Mouse (Mus musculus) left cerebral cortex, postnatal 36 days (tissue): ENCODE measurements around the gene Wfdc1. TPM values are rescaled to one million over a fixed set of nuclear protein-coding genes. Genes with fewer than 3 reads are reported as not detected.

ENCODE experiments used
- DNase-seq, 2 experiments: peaks; one replicate each; pipeline ENCODE4 v3.0.0; 2021 to 2022; ENCODE audit warnings: low spot score in 2 of 2, mixed read lengths in 1 of 2
- intact Hi-C: fragments of 180-260 bp; cut with DNase I; formaldehyde crosslinking; loops from one replicate; pipeline ENCODE4 v1.15.1; 2025
- total RNA-seq, 2 experiments: library from RNA; stranded (reverse); gene quantifications; 2 replicates each; pipeline ENCODE4 v1.2.3; 2021

Gene Wfdc1
- total RNA-seq, 2 experiments from 2014 or later, result 7.3 to 10.7 TPM

GRCm38 (mm10) chr8:119637381-119637780 lies 28.8 kb upstream of the Wfdc1 start:
- intact Hi-C loops, result no loop called here
- no peak for DNase-seq

DNA sequence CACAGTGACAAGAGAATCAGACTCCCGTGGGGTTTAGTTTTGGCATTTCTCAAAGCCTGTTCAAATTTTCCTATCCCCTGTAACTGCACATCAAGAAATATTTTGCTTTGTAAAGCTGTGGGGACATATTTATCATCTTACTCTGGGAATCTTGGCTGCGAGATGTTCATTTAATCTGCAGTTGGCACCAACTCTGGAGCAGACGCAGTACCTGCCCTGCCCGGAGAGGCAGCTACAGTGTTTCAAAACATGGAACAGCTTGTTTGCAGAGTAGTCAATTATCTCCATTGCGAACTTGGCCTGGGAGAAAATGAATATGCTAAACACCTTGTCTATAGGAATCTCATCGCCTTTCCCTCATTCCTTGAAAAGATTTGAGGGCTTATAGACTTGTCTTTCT lies 27.9 kb upstream of the Wfdc1 start:
- intact Hi-C loops, result no loop called here
- no peak for DNase-seq

GRCm38 (mm10) chr8:119639798-119640197 lies 26.4 kb upstream of the Wfdc1 start:
- intact Hi-C loops, result no loop called here
- DNase-seq, result no peak

DNA sequence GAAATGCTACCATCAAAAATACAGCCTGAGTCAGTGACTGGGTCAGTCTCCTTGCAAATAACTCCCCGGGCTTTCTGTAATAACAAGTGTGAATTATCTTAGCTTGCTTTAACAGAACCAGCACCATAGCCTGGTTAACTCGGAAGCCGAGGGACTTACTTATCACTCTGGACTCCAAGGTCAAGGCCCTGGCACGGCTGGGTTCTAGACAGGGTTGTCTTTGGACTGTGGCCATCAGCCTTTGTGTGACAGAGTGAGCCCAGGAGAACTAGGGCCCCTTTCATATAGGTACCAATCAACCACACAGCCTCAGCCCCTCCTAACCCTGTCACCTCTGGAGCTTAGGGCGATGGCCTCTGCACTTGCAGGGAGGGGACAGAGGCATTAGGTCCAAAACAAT lies 25.1 kb upstream of the Wfdc1 start:
- no peak for DNase-seq
- intact Hi-C loops, result no loop called here

- intact Hi-C loops, result no loop called here
- DNase-seq, result no peak
These were observed 23.2 kb upstream of the Wfdc1 start for GRCm38 (mm10) chr8:119642960-119643359.

GRCm38 (mm10) chr8:119644429-119644960 lies 21.7 kb upstream of the Wfdc1 start:
- intact Hi-C loops, result no loop called here
- DNase-seq, result no peak

- no peak for DNase-seq
- intact Hi-C loops, result no loop called here
These were observed 21.1 kb upstream of the Wfdc1 start for GRCm38 (mm10) chr8:119644981-119645597.

GRCm38 (mm10) chr8:119646197-119646596 lies 20.0 kb upstream of the Wfdc1 start:
- DNase-seq, result no peak
- intact Hi-C loops, result no loop called here

DNA sequence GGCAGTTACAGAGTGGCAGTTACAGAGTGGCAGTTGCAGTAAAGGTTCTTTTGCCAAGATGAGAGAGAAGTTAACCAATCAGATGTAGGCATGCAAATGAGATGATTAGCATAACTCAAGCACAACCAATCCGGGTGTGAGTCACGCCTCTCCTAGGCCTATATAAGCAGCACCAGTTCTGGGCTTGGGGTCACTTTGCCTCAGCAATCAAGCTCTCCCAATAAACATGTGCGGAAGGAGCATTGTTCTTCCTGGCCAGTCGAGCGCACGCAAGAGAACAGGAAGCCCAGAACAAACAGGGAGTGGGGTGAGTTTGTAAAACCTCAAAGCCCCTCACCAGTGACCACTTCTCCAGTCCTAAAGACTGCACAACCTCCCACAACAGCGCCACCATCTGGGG lies 19.3 kb upstream of the Wfdc1 start:
- intact Hi-C loops, result no loop called here
- no peak for DNase-seq

DNA sequence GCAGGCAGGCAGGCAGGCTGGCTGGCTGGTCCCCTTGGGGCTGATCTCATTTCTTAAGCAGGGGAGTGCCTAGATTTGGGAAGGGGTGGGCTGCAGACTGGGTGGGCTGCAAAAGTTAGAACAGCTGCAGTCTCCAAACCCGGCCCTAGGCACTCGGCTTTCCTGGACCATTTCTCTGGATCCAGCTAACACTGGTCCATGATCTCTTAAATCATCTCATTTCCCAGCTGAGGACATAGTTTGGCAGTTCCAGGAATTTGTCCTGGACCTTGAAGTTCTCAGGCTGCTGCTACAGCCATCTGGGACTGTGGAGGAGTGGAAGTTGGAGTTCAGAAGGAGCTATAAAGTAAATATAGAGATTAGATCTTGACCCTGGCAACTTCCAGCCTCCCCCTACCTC lies 14.8 kb upstream of the Wfdc1 start:
- intact Hi-C loops, result no loop called here

GRCm38 (mm10) chr8:119656709-119657464 lies 9.3 kb upstream of the Wfdc1 start:
- DNase-seq, result no peak
- intact Hi-C loops, result no loop called here

More for the DNA sequence above, 14.8 kb upstream of the Wfdc1 start:
- no peak for DNase-seq

GRCm38 (mm10) chr8:119661081-119661480 lies 5.1 kb upstream of the Wfdc1 start:
- DNase-seq, result no peak
- intact Hi-C loops, result no loop called here

- intact Hi-C loops, result no loop called here
- no peak for DNase-seq
These were observed 4.3 kb upstream of the Wfdc1 start for GRCm38 (mm10) chr8:119661892-119662291.

DNA sequence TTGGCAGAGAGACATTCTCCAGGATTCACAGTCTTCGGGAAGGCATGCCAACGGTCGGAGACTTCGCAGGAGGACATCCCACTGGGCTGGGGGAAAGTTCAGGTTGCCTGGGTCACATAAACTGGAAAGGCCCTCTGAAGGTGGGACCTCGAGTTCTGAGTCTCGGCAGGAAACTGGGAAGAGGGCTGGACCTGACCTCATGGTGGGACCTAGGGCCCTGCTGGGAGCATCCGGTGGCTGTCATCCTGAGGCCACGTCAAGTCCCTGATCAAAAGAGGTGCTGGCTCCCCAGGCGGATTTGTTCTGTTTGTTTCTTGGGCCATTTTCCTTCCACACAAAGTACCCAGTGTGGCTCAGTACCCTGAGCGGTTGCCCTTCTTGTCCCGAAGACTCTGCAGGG lies 2.7 kb upstream of the Wfdc1 start:
- no peak for DNase-seq
- intact Hi-C loops, result no loop called here

DNA sequence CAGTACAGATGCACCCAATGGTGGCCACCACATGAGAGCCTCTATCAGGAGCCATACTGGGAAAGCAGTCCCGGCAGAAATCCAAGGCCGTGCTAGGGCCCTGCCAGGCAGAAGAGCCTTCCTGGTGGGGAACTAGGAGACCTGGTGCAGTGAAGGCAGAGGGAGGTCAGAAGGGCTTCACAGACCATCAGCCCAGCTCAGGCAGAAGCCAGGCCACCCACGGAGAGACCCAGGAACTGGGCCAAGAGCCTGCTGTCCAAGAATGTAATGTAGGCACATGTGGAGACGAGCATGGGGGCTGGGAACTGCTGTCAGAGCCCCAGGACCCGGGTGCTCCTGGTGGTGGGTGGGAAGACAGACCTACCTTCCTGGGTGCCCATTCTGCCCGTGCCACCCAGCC lies 895 bp upstream of the Wfdc1 start:
- no peak for DNase-seq
- intact Hi-C loops, result no loop called here

GRCm38 (mm10) chr8:119668447-119668846 lies 2.3 kb downstream of the Wfdc1 start:
- intact Hi-C loops, result no loop called here
- DNase-seq, result no peak

DNA sequence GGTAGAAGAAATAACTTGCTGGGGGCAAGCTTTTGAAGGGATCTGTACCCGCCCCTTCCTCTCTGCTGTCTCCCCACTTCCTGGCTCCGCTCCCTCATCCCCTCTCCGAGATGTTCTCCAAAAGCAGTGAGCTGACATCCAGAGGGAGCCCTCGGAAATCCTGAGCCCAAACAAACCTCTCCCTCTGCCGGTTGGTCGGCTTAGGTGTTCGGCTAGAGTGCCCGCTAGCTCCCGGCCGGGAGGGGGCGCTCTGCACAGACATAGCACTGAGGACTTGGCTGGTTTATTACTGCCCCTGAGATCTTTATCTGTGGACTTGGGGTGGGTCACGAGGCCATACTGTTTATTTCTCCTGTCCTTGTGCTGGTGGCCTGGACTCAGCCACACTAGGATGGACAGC lies 3.1 kb downstream of the Wfdc1 start:
- intact Hi-C loops, result no loop called here
- DNase-seq, result no peak

- no peak for DNase-seq
- intact Hi-C loops, result no loop called here
These were observed 4.4 kb downstream of the Wfdc1 start for GRCm38 (mm10) chr8:119670419-119671091.

GRCm38 (mm10) chr8:119673976-119674555 lies 7.9 kb downstream of the Wfdc1 start:
- DNase-seq, result no peak
- intact Hi-C loops, result no loop called here

GRCm38 (mm10) chr8:119675457-119675856 lies 9.3 kb downstream of the Wfdc1 start:
- intact Hi-C loops, result no loop called here
- DNase-seq, result no peak
